Mouse (Mus musculus): ENCODE measurements around the gene Ttyh3.

Gene Ttyh3

GRCm38 (mm10) chr5:140641254-140641928 is 7.4 kb downstream of the Ttyh3 start:
- no peak for TF ChIP-seq GATA4 (IDR thresholded peaks at IDR 0.05; ENCODE audit: insufficient replicate concordance, low read length)

DNA sequence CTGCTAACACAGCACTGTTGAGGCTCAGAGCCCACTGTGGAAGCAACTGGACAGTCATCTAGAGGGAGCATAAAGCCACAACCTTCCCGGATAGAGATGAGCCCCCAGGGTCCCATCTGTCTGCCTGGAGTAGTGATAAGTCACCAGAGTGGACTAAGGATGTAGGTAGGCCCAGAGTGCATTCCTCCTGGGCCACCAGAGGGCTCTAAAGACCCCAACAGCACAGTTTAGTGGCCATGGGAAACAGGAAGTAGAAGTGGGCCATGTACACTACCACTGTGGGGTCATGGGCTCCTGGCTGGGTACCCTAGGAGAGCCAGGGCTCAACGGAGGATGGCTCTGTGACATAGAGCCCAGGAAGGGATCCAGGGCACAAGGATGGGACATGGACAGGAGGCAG is 8.0 kb downstream of the Ttyh3 start:
- no peak for TF ChIP-seq GATA4 (IDR thresholded peaks at IDR 0.05; ENCODE audit: insufficient replicate concordance, low read length)

DNA sequence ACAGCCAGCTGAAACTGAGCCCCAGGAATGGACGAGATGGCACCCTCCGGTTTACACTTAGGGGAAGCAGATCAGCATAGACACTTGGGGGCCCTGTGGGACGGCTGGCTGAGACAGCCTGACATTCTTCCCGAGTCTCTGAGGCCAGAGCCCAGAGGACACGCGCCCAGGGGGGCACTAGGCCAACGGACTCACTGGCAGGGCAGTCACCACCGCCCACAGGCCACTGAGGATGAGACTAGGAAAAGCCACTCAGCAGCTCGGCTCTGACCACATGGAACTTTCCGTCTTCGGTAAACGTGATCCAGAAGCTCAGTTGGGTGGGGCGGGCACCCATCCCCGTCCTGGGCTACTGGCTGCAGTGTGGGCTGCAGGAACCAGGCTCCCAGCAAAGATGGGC is 9.0 kb downstream of the Ttyh3 start:
- no peak for TF ChIP-seq GATA4 (IDR thresholded peaks at IDR 0.05; ENCODE audit: insufficient replicate concordance, low read length)

GRCm38 (mm10) chr5:140639312-140639711 is 9.5 kb downstream of the Ttyh3 start:
- TF ChIP-seq GATA4 (IDR thresholded peaks at IDR 0.05; ENCODE audit: insufficient replicate concordance, low read length) = no peak

GRCm38 (mm10) chr5:140638484-140638883 is 10.3 kb downstream of the Ttyh3 start:
- TF ChIP-seq GATA4 (IDR thresholded peaks at IDR 0.05; ENCODE audit: insufficient replicate concordance, low read length) = no peak

GRCm38 (mm10) chr5:140637989-140638388 is 10.8 kb downstream of the Ttyh3 start:
- no peak for TF ChIP-seq GATA4 (IDR thresholded peaks at IDR 0.05; ENCODE audit: insufficient replicate concordance, low read length)

DNA sequence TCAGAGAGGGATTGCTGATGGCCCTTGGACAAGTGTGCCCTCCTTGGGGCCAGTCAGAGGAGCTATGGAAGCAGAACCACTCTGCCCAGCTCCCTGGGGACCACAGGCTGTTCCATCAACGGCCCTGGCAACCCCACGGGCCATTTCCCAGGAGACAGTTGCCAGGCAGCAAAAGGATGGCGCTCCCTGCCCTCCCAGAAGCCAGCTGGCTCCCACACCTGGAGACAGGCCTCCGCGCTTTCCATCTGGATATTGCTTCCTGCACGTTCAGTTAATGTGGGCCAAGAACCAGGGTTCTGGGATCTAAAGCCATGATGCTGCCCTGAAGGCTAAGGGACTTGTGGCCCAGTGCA is 11.8 kb downstream of the Ttyh3 start:
- TF ChIP-seq GATA4 (IDR thresholded peaks at IDR 0.05; ENCODE audit: insufficient replicate concordance, low read length) = no peak

DNA sequence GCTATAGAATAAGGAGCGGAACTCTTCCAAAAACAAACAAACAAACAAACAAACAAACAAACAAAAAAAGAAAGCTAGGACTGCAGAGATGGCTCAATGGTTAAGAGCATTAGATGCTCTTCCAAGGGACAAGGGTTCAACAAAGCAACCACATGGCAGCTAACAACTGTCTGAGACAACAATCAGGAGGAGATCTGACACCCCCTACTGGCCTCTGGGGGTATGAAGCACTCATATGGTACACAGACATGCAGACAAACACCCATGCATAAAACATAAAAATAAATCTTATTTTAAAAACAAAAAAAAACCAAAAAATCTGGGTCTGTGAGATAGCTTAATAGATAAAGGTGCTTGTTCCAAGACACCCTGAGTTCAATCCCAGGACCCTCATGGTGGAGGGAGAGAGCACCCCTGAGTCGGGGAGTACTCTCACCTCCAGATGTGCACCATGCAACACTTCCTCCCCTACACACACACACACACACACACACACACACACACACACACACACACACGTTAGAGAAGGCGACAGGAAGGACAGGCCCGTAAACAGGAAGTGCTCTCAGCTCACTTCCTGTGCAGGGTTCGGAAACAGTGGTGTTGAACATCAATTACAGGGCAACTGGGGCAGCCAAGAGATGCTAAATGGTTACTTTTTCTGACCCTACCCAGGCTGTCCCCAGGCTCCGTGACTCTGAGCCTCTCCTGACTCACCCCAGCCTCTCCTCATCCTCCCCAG is 12.3 kb downstream of the Ttyh3 start:
- TF ChIP-seq GATA4 (IDR thresholded peaks at IDR 0.05; ENCODE audit: insufficient replicate concordance, low read length) = no peak

DNA sequence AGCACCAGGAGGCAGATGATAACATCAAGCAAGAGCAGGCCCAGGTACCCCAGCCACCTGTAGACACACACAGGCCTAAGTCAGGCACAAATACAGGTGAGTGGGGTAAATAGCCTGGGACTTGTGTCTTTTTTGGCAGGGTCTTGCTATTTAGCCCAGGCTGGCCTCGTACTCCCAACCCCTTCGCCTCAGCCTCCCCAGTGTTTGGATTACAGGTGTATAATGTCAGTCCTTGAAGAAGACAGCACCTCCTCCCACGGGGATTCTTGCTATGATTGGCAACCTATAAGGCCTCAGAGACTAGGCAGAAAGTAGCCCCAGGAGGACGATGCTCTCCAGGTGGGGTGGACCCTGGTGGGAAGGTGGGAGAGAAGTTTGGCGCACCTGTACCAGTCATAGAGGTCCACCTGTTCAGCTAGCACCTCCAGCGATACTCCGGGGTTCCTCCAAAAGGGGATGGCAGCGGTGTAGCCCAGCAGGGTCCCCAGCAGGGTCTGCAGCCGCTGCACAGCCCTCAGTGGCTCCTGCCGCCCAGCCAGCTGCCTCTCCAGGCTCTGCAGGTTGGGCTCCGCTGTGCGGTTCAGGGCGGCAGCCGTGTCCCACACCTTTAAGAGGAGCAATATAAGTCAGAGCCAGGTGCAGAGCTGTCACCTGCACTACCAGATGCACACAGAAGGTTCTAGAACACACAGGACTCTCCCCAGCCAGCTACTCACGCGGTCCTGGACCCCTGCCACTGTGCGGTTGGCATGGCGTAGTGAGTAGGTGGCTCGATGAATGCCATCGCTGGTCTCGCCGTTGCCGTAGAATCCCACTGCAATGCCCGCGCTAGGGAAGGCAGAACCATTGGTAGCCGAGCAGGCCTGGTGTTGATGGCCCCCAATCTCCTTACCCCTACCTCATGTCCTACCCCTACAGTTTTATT is 13.8 kb downstream of the Ttyh3 start:
- no peak for TF ChIP-seq GATA4 (IDR thresholded peaks at IDR 0.05; ENCODE audit: insufficient replicate concordance, low read length)

DNA sequence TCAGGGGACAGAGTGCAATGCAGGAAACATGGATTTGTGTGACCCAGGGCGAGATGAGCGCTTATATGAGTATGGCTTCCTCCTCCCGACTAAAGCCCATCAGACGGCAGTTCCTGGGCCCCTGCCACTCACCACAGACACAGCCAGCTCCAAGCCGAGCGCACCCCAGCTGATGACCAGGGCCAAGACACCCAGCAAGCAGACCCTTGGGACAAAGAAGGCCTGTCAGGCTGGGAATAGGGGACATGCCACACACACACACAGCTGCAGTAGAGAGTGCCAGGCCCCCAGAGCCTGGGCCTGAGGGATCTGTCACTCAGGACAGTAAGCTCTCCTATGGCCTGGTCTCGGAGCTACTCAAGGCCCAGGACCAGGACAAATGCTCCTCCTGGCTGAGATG is 15.4 kb downstream of the Ttyh3 start:
- TF ChIP-seq GATA4 (IDR thresholded peaks at IDR 0.05; ENCODE audit: insufficient replicate concordance, low read length) = no peak

DNA sequence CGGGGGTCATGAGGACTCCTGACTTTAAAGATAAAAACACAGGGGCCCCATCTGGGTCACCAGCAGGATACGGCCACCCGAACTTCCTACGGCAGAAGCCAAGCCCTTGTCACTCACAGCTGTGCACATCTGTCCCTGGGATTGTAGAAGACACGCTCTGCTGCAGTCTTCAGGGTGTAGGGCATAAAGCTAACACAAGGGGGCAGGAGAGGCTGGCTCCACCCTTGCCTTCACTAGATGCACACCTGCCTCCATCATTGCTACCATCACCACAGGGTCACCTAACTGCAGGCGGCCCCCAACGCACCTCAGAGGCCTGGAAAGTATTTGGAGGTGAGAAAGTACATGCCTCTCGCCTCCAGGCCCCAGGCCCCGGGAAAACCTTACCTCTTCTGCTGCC is 19.8 kb downstream of the Ttyh3 start:
- TF ChIP-seq GATA4 (IDR thresholded peaks at IDR 0.05; ENCODE audit: insufficient replicate concordance, low read length) = no peak

- TF ChIP-seq GATA4 (IDR thresholded peaks at IDR 0.05; ENCODE audit: insufficient replicate concordance, low read length) = no peak
Measured at GRCm38 (mm10) chr5:140627580-140627979, 21.3 kb downstream of the Ttyh3 start.

DNA sequence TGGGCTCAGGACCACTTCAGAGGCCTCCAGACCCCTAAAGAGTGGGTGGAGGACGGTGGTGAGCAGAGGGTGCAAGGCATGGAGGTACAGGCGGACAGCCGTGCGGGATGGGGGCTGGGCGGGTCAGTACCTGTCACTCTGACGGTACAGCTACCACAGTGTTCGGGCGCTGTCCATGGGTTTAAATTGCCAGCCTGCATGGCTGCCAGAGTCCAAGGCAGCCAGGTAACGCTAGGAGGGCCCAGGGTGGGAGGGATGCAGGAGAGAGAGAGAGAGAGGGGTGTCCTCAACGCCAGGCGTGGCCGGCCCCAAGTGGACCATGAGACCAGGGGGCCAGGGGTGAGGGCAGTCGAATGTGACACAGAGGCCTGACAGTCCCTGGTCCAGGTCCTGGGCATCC is 23.9 kb downstream of the Ttyh3 start:
- TF ChIP-seq GATA4 (IDR thresholded peaks at IDR 0.05; ENCODE audit: insufficient replicate concordance, low read length) = no peak

DNA sequence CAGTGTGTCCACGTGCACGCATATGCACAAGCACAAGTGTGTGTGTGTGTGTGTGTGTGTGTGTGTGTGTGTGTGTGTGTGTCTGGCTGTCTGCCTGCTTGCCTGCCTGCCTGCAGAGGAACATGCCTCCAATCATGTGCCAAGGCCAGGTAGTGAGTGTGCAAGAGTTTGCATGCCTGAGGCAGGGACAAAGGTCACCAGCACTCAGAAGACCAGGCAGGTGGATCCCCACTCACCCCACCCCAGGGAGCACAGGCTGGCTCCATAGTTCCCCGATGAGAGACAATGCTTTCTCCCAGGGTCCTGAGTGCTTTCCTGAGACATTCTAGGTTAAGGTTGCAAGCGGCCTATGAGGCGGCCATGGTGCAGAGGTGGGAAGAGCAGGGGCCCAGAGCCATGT is 24.6 kb downstream of the Ttyh3 start:
- TF ChIP-seq GATA4 (IDR thresholded peaks at IDR 0.05; ENCODE audit: insufficient replicate concordance, low read length) = no peak

DNA sequence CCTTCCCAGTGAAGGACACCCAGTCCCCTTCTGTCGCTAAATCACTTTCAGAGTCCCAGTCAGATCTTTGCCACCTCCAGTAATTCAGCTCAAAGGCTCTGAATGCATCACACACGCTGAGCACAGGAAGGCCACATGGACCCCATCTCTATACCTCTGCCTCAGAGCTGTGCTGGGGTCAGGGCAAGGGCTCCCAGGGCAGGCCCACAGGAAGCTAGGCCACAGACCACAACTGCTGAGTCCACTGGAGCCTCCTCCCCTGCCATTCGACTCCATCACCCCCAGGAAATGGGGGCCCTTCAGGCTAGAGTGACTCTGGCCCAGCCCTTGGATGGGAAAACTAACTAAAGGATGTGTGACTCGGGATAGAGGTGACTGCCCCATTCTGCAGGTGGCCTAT is 25.0 kb downstream of the Ttyh3 start:
- TF ChIP-seq GATA4 (IDR thresholded peaks at IDR 0.05; ENCODE audit: insufficient replicate concordance, low read length) = no peak

Data from liver, adult (tissue).